Mouse (Mus musculus): ENCODE results near the gene Dusp7.

Gene Dusp7

DNA sequence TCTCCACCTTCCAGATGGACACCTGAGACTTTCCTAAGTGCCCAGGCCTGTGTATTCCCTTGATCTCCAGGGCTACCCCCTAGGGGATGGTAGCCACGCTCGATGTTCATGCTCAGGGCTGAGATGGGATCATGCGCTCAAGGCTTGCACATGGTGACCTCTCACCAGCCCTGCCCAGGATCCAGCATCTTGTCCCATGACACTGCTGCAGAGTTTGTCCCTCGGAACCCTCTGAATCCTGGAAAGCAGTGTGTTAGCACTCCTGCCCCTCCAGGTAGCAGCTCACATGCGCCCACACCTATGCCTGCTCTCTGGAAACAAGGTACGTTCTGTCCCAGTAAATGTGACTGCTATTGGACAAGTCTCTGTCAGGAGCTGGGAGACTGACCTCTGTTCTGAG is 13.6 kb upstream of the Dusp7 start:
- DNase-seq (ENCODE audit: low spot score in 2 of 2), result no peak

GRCm38 (mm10) chr9:106355217-106355974 is 13.0 kb upstream of the Dusp7 start:
- DNase-seq (ENCODE audit: low spot score in 2 of 2), result no peak

- DNase-seq (ENCODE audit: low spot score in 2 of 2), result no peak
These were observed 12.5 kb upstream of the Dusp7 start for GRCm38 (mm10) chr9:106355975-106356286.

GRCm38 (mm10) chr9:106356323-106356844 is 12.0 kb upstream of the Dusp7 start:
- DNase-seq (ENCODE audit: low spot score in 2 of 2), result no peak

DNA sequence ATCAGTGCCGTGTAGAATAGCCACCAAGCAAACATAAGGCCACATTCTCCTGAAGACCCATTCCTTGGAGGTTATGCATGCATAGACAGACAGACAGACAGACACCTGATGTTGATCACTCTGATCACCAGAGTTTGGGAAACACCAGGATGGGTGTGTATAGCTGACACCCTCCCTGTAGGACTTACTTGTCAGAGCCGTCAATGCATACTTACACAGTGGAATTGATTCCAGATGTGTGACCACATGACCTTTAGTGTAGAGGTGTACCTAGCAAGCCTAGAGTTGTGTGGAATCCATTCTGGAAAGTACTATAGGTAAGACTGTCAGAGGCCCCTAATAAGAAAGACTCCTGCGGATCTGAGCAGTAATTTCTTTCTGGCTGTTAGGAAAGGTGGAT is 11.3 kb upstream of the Dusp7 start:
- no peak for DNase-seq (ENCODE audit: low spot score in 2 of 2)

DNA sequence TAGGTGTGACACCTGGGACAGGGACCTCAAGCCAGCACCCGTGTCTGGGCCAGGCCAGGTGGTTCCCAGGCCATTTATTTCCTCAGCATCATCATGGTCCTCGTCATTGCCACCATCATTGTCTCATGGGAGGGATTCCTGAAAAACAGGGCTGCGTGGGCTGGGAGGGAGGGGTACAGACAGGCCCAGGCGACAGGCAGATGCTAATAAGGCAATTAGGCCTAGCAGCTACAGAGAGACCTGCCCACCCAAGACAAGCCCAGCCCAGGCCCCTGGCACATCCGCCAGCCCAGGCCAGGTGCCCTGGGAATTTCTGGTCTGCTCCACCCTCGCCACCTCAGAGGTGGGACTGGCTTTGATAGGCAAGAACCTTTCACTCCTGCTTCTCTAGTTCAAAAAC is 9.1 kb upstream of the Dusp7 start:
- no peak for DNase-seq (ENCODE audit: low spot score in 2 of 2)

GRCm38 (mm10) chr9:106361140-106361539 is 7.3 kb upstream of the Dusp7 start:
- no peak for DNase-seq (ENCODE audit: low spot score in 2 of 2)

DNA sequence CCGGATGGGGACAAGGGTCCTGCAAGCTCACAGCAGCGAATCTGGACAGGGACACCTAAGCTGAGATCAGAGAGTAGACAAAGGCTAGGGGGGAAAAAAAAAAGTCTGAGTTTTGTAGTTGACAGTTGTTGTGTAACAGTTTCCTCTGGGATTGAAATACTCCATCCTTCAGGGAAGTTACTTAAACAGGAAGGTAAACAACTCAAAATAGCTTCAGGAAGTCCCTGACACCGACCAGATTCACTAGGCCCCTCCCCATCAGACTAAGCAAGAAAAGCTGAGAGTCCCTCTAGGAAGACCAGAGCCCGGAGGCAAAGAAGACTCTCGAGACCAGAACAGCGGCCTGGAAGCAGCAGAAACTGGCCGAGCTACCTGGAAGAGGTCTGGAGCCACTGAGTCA is 3.1 kb upstream of the Dusp7 start:
- no peak for DNase-seq (ENCODE audit: low spot score in 2 of 2)

GRCm38 (mm10) chr9:106366188-106366587 is 2.2 kb upstream of the Dusp7 start:
- DNase-seq (ENCODE audit: low spot score in 2 of 2), result no peak

- no peak for DNase-seq (ENCODE audit: low spot score in 2 of 2)
These were observed 1.4 kb upstream of the Dusp7 start for GRCm38 (mm10) chr9:106367001-106367400.

GRCm38 (mm10) chr9:106367592-106368111 is 780 bp upstream of the Dusp7 start:
- peak; percentile 98 to 99 for DNase-seq (ENCODE audit: low spot score in 2 of 2)

- DNase-seq (ENCODE audit: low spot score in 2 of 2), result peak in 1 of 2 experiments; percentile 60
These were observed 534 bp downstream of the Dusp7 start for GRCm38 (mm10) chr9:106368831-106369501.

- no peak for DNase-seq (ENCODE audit: low spot score in 2 of 2)
These were observed 1.5 kb downstream of the Dusp7 start for GRCm38 (mm10) chr9:106369801-106370485.

DNA sequence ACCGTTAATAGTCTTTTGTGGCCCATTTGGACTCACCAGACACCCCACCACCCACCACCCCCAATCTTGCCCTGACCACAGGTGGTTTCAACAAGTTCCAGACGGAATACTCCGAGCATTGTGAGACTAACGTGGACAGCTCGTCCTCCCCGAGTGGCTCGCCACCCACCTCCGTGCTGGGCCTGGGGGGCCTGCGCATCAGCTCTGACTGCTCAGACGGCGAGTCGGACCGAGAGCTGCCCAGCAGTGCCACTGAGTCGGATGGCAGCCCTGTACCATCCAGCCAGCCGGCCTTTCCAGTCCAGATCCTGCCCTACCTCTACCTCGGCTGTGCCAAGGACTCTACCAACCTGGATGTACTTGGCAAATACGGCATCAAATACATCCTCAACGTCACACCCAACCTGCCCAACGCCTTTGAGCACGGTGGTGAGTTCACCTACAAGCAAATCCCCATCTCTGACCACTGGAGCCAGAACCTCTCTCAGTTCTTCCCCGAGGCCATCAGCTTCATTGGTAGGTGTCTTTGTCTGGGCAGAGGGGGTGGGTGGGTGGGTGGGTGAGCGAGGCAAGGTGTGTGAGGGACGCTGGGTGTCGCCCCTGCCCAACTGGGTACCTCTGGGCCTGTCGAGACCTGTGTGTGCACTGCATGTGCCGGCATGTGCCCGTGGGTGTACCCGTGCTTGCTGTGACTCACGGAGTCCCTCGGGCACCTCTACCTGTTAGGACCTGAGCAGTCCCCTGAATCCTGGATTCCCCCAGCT is 2.4 kb downstream of the Dusp7 start:
- DNase-seq (ENCODE audit: low spot score in 2 of 2), result peak; percentile 80 to 84

DNA sequence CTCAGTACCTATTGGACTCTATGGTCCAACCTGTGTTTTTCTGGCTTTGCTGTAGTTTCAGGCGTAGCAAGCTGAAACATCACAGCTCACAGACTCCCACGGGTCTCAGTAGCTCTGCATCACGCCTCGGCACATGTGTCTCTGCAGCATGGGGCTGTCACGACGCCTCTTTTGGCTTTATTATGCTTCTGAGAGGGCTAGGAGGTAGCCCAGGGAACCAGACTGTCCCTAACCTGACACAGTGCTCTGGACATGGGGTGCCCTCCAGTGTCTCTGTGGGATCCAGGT is 2.9 kb downstream of the Dusp7 start:
- no peak for DNase-seq (ENCODE audit: low spot score in 2 of 2)

DNA sequence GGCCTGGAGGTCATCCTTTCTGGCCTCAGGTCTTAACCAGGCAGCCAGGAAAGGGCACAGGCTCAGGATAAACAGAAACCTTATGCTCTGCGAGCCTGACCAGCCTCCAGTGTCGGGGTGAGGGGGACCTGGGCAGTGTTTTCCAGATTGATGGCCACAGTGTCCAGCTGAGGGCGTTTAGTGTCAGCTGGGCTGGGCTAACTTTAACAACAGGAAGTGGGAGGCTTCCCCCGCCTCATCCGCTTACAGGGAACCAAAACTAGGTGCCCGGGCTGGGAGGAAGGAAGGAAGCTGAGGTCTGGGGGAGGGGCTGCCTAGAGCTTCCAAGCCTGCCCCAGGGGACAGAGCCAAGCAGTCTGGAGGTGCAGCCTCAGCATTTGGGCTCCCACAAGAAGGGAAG is 3.3 kb downstream of the Dusp7 start:
- DNase-seq (ENCODE audit: low spot score in 2 of 2), result peak; percentile 55 to 78

DNA sequence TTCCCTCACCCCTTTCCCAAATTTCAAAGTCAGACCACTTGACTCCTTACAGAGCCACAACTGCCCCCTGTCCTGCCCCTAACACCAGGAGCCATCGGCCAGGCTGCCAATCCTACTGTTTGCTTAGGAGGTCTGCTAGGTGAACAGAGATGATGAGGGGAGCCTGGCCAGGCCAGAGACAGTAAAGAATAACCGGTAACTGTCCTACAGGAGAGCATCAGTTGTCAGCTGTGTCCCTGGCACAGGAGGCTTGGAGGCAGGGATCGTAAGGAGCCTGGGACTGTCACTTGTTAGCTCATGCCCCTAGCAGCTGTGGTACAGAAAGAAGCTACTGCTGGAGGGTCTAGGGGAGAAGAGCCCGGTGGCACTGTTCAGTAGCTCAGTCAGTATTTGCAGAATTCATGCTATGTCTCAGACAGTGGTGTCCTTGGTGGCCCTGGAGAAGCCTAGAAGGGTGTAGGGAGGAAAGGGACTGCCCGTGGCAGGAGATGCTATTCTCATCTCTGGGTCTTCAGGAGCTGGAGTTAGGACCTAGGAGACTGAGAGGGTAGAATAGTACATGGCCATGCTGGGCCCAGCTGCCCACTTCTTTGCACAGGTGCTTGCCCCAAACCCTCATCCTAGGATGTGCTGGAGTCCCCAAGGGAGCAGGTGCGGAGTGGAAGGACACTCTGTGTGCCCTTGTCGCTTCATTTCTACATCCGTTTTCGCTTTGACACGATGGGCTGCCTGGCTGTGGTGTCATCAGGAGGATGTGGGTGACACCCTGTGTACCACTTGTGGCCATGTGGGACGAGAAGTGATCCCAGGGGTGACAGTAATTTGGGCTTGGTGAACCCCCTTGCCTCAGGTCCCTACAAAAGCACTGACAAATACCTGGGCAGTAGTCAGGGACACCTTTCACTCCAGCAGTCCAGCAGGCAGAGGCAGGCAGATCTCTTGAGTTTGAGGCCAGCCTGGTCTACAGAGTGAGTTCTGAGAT is 4.3 kb downstream of the Dusp7 start:
- DNase-seq (ENCODE audit: low spot score in 2 of 2), result no peak

GRCm38 (mm10) chr9:106373973-106374372 is 5.5 kb downstream of the Dusp7 start:
- DNase-seq (ENCODE audit: low spot score in 2 of 2), result no peak

- no peak for DNase-seq (ENCODE audit: low spot score in 2 of 2)
These were observed 8.8 kb downstream of the Dusp7 start for GRCm38 (mm10) chr9:106377247-106377646.

DNA sequence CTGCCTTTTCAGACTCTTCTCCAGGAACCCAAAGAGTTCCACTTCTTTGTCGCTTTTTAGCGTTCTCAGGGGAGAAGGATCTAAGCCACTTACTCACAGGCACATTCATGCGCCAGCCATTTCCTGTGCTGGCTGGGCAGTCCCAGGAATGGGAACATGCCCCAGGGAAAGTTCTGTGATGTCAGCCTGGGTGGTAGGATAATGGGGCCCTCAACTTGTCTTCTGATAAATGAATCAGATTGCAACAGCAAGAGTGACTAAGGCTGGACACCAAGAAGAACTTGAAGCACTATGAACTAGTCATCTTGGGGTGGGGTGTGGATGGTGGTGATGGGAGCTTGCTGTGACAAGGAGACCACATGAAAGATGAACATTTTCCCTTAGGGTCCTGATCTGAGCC is 9.6 kb downstream of the Dusp7 start:
- no peak for DNase-seq (ENCODE audit: low spot score in 2 of 2)

- no peak for DNase-seq (ENCODE audit: low spot score in 2 of 2)
These were observed 10.3 kb downstream of the Dusp7 start for GRCm38 (mm10) chr9:106378753-106379152.

Data from urinary bladder, adult 18-20 months (tissue).